9 mouse cellular contexts compared by ENCODE assay signal in the genomic region with DNA sequence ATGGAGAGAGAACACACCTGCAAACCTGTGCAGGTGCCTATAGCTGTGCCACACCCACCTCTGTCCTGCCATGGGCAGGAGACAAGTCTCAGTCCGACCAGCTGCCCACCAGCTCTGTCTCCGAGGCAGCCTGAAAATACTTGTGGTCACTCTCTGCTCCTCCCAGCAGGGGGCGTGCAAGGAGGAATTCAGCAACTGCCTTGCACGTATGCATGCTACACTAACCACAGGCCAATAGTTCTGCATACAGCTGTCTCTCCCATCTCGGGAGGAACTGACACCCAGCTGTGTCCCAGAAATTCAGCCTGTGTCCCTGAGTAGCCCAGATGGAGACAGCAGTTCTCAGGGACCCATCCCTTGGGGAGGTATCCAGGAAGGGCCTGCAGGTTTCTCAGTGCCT. TPM values are rescaled to one million over a fixed set of nuclear protein-coding genes. Genes with fewer than 3 reads are reported as not detected.
A peak's percentile ranks its signal among the peaks of the same experiment; 100 is the strongest.
DNase-seq lines count a peak whose midpoint lies in the region.
"Had no signal": no experiment of that assay in that cellular context is flagged by ENCODE, and none has a peak within 500 bp of the region (broad histone marks: within the 10 kb centered on the region; RNA-seq: fewer than 3 reads in every experiment).

No protein-coding gene starts in this region.

- DNase-seq in B cell, adult 2 months: peak; percentile 92 to 93
- DNase-seq in MN1 (ENCODE audit: low spot score): peak; percentile 74
- peak; percentile 84 for DNase-seq in embryo, embryonic 10 days (ENCODE audit: low spot score)
- DNase-seq in heart, adult 8-10 months (ENCODE audit: low spot score): peak; percentile 68
- peak; percentile 77 for DNase-seq in kidney, postnatal 14 days
- DNase-seq in lung, adult 18-20 months: peak; percentile 70 to 74
- peak; percentile 78 for DNase-seq in retina, embryonic 14.5 days (ENCODE audit: low spot score)
- peak; percentile 62 for DNase-seq in urinary bladder, adult 2 months (ENCODE audit: low spot score)

RNA-seq across cellular contexts. Expression of gene Irf5, which starts 9.3 kb away (rescaled TPM):
- total RNA-seq in heart, adult 8-10 months (2022): 1 to 10 TPM; 2.0 to 4.0 (median 2.4) TPM
- 19.8 and 21.3 TPM in 2 replicates for polyA plus RNA-seq in urinary bladder, adult 2 months (2012; rRNA removed)

RNA-seq across cellular contexts. Expression of gene Kcp, which starts 9.4 kb away (rescaled TPM):
- 1 to 10 TPM; 2.0 to 4.8 (median 2.8) TPM for total RNA-seq in heart, adult 8-10 months (2022)
- polyA plus RNA-seq in urinary bladder, adult 2 months (2012; rRNA removed): 4.9 and 6.4 TPM in 2 replicates

RNA-seq across cellular contexts. Expression of gene Atp6v1fnb, which starts 45.9 kb away (rescaled TPM):
- total RNA-seq in heart, adult 8-10 months (2022): not detected
- not detected in 2 replicates for polyA plus RNA-seq in urinary bladder, adult 2 months (2012; rRNA removed)
- polyA plus RNA-seq: large intestine, adult 2 months had no signal

RNA-seq across cellular contexts. Expression of gene Atp6v1f, which starts 49.6 kb away (rescaled TPM):
- total RNA-seq in heart, adult 8-10 months (2022): 100 to 1,000 TPM; 128 to 134 (median 131) TPM
- 234 and 282 TPM in 2 replicates for polyA plus RNA-seq in urinary bladder, adult 2 months (2012; rRNA removed)

Comparison
In these comparisons a context has a peak if more than half of its experiments do, and no peak if none do; other contexts are left out.
1. Peak in every context shown above with its lines: DNase-seq.